In genomic region chr2:152914310-152915120, GRCm38 (mm10) we compare ENCODE assay signal across 8 mouse cellular contexts. TPM values are rescaled to one million over a fixed set of nuclear protein-coding genes. Genes with fewer than 3 reads are reported as not detected.
DNase-seq lines count a peak whose midpoint lies in the region; ATAC-seq lines count a peak whose summit lies in the region.

No protein-coding gene starts in this region.

- peak overlapping the region; percentile 46 for H3K4me2 ChIP-seq in embryonic facial prominence, embryonic 14.5 days (ENCODE audit: low read depth, low read length)
- H3K4me2 ChIP-seq in limb, embryonic 13.5 days (replicated peaks) = peak overlapping the region; percentile 54
- peak overlapping the region; percentile 46 for H3K4me2 ChIP-seq in midbrain, embryonic 16.5 days (ENCODE audit: low read length)

- WGBS in embryonic facial prominence, embryonic 14.5 days = 5% methylated on average over 12 of the region's 18 CpGs
- WGBS in limb, embryonic 13.5 days = 3% methylated on average over 18 of the region's 18 CpGs
- WGBS in midbrain, embryonic 16.5 days = 4% methylated on average over 18 of the region's 18 CpGs

- no peaks in the 10 kb centered on the region for H3K9me3 ChIP-seq in embryonic facial prominence, embryonic 14.5 days (ENCODE audit: control insufficient read depth, low read length)
- H3K9me3 ChIP-seq in limb, embryonic 13.5 days = no peaks in the 10 kb centered on the region
- no peaks in the 10 kb centered on the region for H3K9me3 ChIP-seq in midbrain, embryonic 16.5 days (replicated peaks; ENCODE audit: control insufficient read depth, low read length, poor library complexity, severe bottlenecking)

- no peaks in the 10 kb centered on the region for H3K4me1 ChIP-seq in embryonic facial prominence, embryonic 14.5 days (ENCODE audit: control insufficient read depth, insufficient read depth, low read length)
- peaks cover 6% of the 10 kb centered on the region for H3K4me1 ChIP-seq in limb, embryonic 13.5 days
- H3K4me1 ChIP-seq in midbrain, embryonic 16.5 days (ENCODE audit: control insufficient read depth, insufficient read depth, low read length) = peaks cover 3% of the 10 kb centered on the region; the same call in 1 of the 2 replicates

- H3K36me3 ChIP-seq in embryonic facial prominence, embryonic 14.5 days (ENCODE audit: control insufficient read depth, insufficient read depth, low read length) = no peaks in the 10 kb centered on the region
- no peaks in the 10 kb centered on the region for H3K36me3 ChIP-seq in limb, embryonic 13.5 days
- H3K36me3 ChIP-seq in midbrain, embryonic 16.5 days (ENCODE audit: control insufficient read depth, insufficient read depth, low read length) = no peaks in the 10 kb centered on the region

- peak; percentile 82 for ATAC-seq in embryonic facial prominence, embryonic 14.5 days (ENCODE audit: low read depth)
- ATAC-seq in limb, embryonic 13.5 days (ENCODE audit: low FRiP score, low read depth) = peak; percentile 52
- peak; percentile 78 for ATAC-seq in midbrain, embryonic 16.5 days

- peak; percentile 79 for DNase-seq in A20 (ENCODE audit: low read depth, low spot score)
- peak; percentile 70 to 85 for DNase-seq in adrenal gland, postnatal 4 days (ENCODE audit: low spot score in 2 of 2)
- DNase-seq in embryonic facial prominence, embryonic 14.5 days (ENCODE audit: low spot score) = peak; percentile 90
- peak; percentile 80 to 90 for DNase-seq in heart, adult 9 months (ENCODE audit: low spot score in 2 of 2)
- peak; percentile 86 for DNase-seq in kidney, adult 9 months
- DNase-seq in spleen, postnatal 14 days (ENCODE audit: low spot score in 2 of 2) = peak; percentile 46 to 71

- H3K27ac ChIP-seq in embryonic facial prominence, embryonic 14.5 days (replicated peaks; ENCODE audit: low read depth, low read length) = no peak overlapping the region
- no peak overlapping the region for H3K27ac ChIP-seq in limb, embryonic 13.5 days
- H3K27ac ChIP-seq in midbrain, embryonic 16.5 days (ENCODE audit: low read length) = no peak overlapping the region

- H3K4me3 ChIP-seq in embryonic facial prominence, embryonic 14.5 days (ENCODE audit: low read depth, low read length) = peak overlapping the region; percentile 15; the same call in 1 of the 2 replicates
- H3K4me3 ChIP-seq in limb, embryonic 13.5 days = peak overlapping the region; percentile 15
- peak overlapping the region; percentile 17 for H3K4me3 ChIP-seq in midbrain, embryonic 16.5 days (ENCODE audit: low read depth, low read length)

- H3K9ac ChIP-seq in embryonic facial prominence, embryonic 14.5 days (ENCODE audit: low read depth, low read length) = peak overlapping the region; percentile 40; the same call in 1 of the 2 replicates
- no peak overlapping the region for H3K9ac ChIP-seq in limb, embryonic 13.5 days
- peak overlapping the region; percentile 53 for H3K9ac ChIP-seq in midbrain, embryonic 16.5 days (ENCODE audit: low read depth, low read length)

- H3K27me3 ChIP-seq in embryonic facial prominence, embryonic 14.5 days (replicated peaks; ENCODE audit: control insufficient read depth, insufficient read depth, low read length) = peaks cover 29% of the 10 kb centered on the region
- H3K27me3 ChIP-seq in limb, embryonic 13.5 days = peaks cover 42% of the 10 kb centered on the region
- peaks cover 23% of the 10 kb centered on the region for H3K27me3 ChIP-seq in midbrain, embryonic 16.5 days (ENCODE audit: control insufficient read depth, insufficient read depth, low read depth, low read length)

RNA-seq across cellular contexts. Expression of gene Mylk2, which starts 3.4 kb away (rescaled TPM):
- total RNA-seq in adrenal gland, postnatal 4 days (2021) = 1 to 10 TPM in 1 of 2 experiments, under 1 TPM in 1; 0.50 to 2.9 TPM
- 0.51 and 1.3 TPM in 2 replicates for polyA plus RNA-seq in embryonic facial prominence, embryonic 14.5 days (2014; fragmentation: Nextera tagmentation; extraction: Ambion mirVana)
- polyA plus RNA-seq in limb, embryonic 13.5 days (2015; fragmentation: Nextera tagmentation; extraction: Ambion mirVana) = 0.05 and 0.08 TPM in 2 replicates
- 0.14 TPM in 1 of 2 replicates, not detected in the other for polyA plus RNA-seq in midbrain, embryonic 16.5 days (2015; fragmentation: Nextera tagmentation; extraction: Ambion mirVana)

RNA-seq across cellular contexts. Expression of gene Foxs1, which starts 18.5 kb away (rescaled TPM):
- 1 to 10 TPM; 4.7 to 4.9 TPM for total RNA-seq in adrenal gland, postnatal 4 days (2021)
- polyA plus RNA-seq in embryonic facial prominence, embryonic 14.5 days (2014; fragmentation: Nextera tagmentation; extraction: Ambion mirVana) = 3.7 and 4.3 TPM in 2 replicates
- polyA plus RNA-seq in limb, embryonic 13.5 days (2015; fragmentation: Nextera tagmentation; extraction: Ambion mirVana) = 0.65 and 0.66 TPM in 2 replicates
- polyA plus RNA-seq in midbrain, embryonic 16.5 days (2015; fragmentation: Nextera tagmentation; extraction: Ambion mirVana) = 4.0 and 4.3 TPM in 2 replicates

RNA-seq across cellular contexts. Expression of gene Dusp15, which starts 37.0 kb away (rescaled TPM):
- total RNA-seq in adrenal gland, postnatal 4 days (2021) = 1 to 10 TPM; 3.2 to 6.0 TPM
- 0.59 and 1.4 TPM in 2 replicates for polyA plus RNA-seq in embryonic facial prominence, embryonic 14.5 days (2014; fragmentation: Nextera tagmentation; extraction: Ambion mirVana)
- 0.56 and 0.75 TPM in 2 replicates for polyA plus RNA-seq in limb, embryonic 13.5 days (2015; fragmentation: Nextera tagmentation; extraction: Ambion mirVana)
- polyA plus RNA-seq in midbrain, embryonic 16.5 days (2015; fragmentation: Nextera tagmentation; extraction: Ambion mirVana) = 10.6 and 13.7 TPM in 2 replicates

RNA-seq across cellular contexts. Expression of gene Ttll9, which starts 47.8 kb away (rescaled TPM):
- total RNA-seq in adrenal gland, postnatal 4 days (2021) = under 1 TPM in 1 of 2 experiments, not detected in 1; 0.42 TPM
- polyA plus RNA-seq in embryonic facial prominence, embryonic 14.5 days (2014; fragmentation: Nextera tagmentation; extraction: Ambion mirVana) = 1.1 and 1.2 TPM in 2 replicates
- polyA plus RNA-seq in limb, embryonic 13.5 days (2015; fragmentation: Nextera tagmentation; extraction: Ambion mirVana) = 0.32 and 0.39 TPM in 2 replicates
- polyA plus RNA-seq in midbrain, embryonic 16.5 days (2015; fragmentation: Nextera tagmentation; extraction: Ambion mirVana) = 6.8 and 9.2 TPM in 2 replicates
